Mouse (Mus musculus) embryonic facial prominence, embryonic 14.5 days (tissue): ENCODE results near the gene Poc1b. TPM values are rescaled to one million over a fixed set of nuclear protein-coding genes. Genes with fewer than 3 reads are reported as not detected.

Experiments used
- ATAC-seq: fragments of 200-750 bp; cut with Nextera tagmentation; 2 replicates; pipeline ENCODE4 v1.8.0; 2017; ENCODE audit warnings: low read depth, moderate number of reproducible peaks, moderate TSS enrichment
- DNase-seq: peaks from one replicate; pipeline ENCODE4 v3.0.0-alpha.2; 2015; ENCODE audit warnings: low spot score
- H3K27ac ChIP-seq: fragments of 300-500 bp; sonication (generic); replicated peaks from 2 replicates; pipeline ENCODE4 v1.5.1; 2014; ENCODE audit warnings: low read depth, mild to moderate bottlenecking, low read length, moderate library complexity
- H3K27me3 ChIP-seq: fragments of 300-500 bp; sonication (generic); replicated peaks from 2 replicates; pipeline ENCODE4 v1.6.1; 2014; ENCODE audit warnings: low read length; ENCODE audit not compliant: control insufficient read depth, insufficient read depth
- H3K36me3 ChIP-seq: fragments of 300-500 bp; sonication (generic); 2 replicates; pipeline ENCODE4 v1.6.1; 2014; ENCODE audit warnings: low read length, mixed read lengths; ENCODE audit not compliant: control insufficient read depth, insufficient read depth
- H3K4me1 ChIP-seq: fragments of 300-500 bp; sonication (generic); 2 replicates; pipeline ENCODE4 v1.6.1; 2014; ENCODE audit warnings: antibody characterized with exemption, low read length; ENCODE audit not compliant: control insufficient read depth, insufficient read depth
- H3K4me2 ChIP-seq: fragments of 300-500 bp; sonication (generic); 2 replicates; pipeline ENCODE4 v1.6.1; 2014; ENCODE audit warnings: low read depth, mild to moderate bottlenecking, low read length, moderate library complexity, mixed read lengths
- H3K4me3 ChIP-seq: fragments of 300-500 bp; sonication (generic); 2 replicates; pipeline ENCODE4 v1.5.1; 2014; ENCODE audit warnings: low read depth, mild to moderate bottlenecking, low read length
- H3K9ac ChIP-seq: fragments of 300-500 bp; sonication (generic); 2 replicates; pipeline ENCODE4 v1.6.1; 2014; ENCODE audit warnings: low read depth, mild to moderate bottlenecking, low read length, moderate library complexity, mixed read lengths
- H3K9me3 ChIP-seq: fragments of 300-500 bp; sonication (generic); 2 replicates; pipeline ENCODE4 v1.6.1; 2016; ENCODE audit warnings: low read length; ENCODE audit not compliant: control insufficient read depth
- WGBS: fragments of 180-500 bp; shearing (Covaris S2); extraction: QIAGEN DNeasy Blood & Tissue Kit; methylation state at CpG from one replicate; pipeline ENCODE4 v1.1.7; 2014; 5-methylcytosine and 5-hydroxymethylcytosine counted together
- polyA plus RNA-seq: library from polyadenylated mRNA; unstranded; fragments of >200 nt; fragmentation: Nextera tagmentation; extraction: Ambion mirVana; gene quantifications from 2 replicates; pipeline ENCODE4 v1.2.1, GENCODE M21; 2014

The Poc1b gene
- polyA plus RNA-seq, 1 experiment from 2014 or later: 18.9 TPM

- H3K27ac ChIP-seq: no peak overlapping the region; the same call in 1 of the 2 replicates
- H3K4me2 ChIP-seq: no peak overlapping the region
- H3K36me3 ChIP-seq: no peaks in the 10 kb centered on the region
- H3K4me3 ChIP-seq: no peak overlapping the region
- no peak overlapping the region for H3K9ac ChIP-seq
- H3K4me1 ChIP-seq: peaks cover 18% of the 10 kb centered on the region
- WGBS: 74% methylated on average over 11 of the region's 11 CpGs
- no peak for ATAC-seq
- H3K9me3 ChIP-seq: no peaks in the 10 kb centered on the region
- peak; percentile 53 for DNase-seq
- H3K27me3 ChIP-seq: no peaks in the 10 kb centered on the region
These were observed 62.3 kb downstream of the Poc1b start for GRCm38 (mm10) chr10:99168840-99169764.

GRCm38 (mm10) chr10:99169765-99170129 lies 62.9 kb downstream of the Poc1b start:
- no peak overlapping the region for H3K9ac ChIP-seq
- DNase-seq (peak; percentile 24), ATAC-seq (no peak)
- no peak overlapping the region; the same call in 1 of the 2 replicates for H3K27ac ChIP-seq
- H3K4me2 ChIP-seq: no peak overlapping the region
- no peak overlapping the region for H3K4me3 ChIP-seq
- H3K36me3 ChIP-seq: no peaks in the 10 kb centered on the region
- H3K4me1 ChIP-seq: peaks cover 18% of the 10 kb centered on the region
- H3K9me3 ChIP-seq: no peaks in the 10 kb centered on the region
- no peaks in the 10 kb centered on the region for H3K27me3 ChIP-seq
- WGBS: 73% methylated on average over 5 of the region's 5 CpGs

GRCm38 (mm10) chr10:99171961-99172497 lies 65.2 kb downstream of the Poc1b start:
- no peaks in the 10 kb centered on the region for H3K27me3 ChIP-seq
- H3K9ac ChIP-seq: no peak overlapping the region
- peak overlapping the region; percentile 59 for H3K27ac ChIP-seq
- ATAC-seq: peak; percentile 83
- no peaks in the 10 kb centered on the region for H3K36me3 ChIP-seq
- H3K4me1 ChIP-seq: peaks cover 18% of the 10 kb centered on the region
- 9% methylated on average over 12 of the region's 12 CpGs for WGBS
- peak overlapping the region; percentile 24; the same call in 1 of the 2 replicates for H3K4me2 ChIP-seq
- peak; percentile 81 for DNase-seq
- no peaks in the 10 kb centered on the region for H3K9me3 ChIP-seq
- no peak overlapping the region for H3K4me3 ChIP-seq

GRCm38 (mm10) chr10:99172906-99173507 lies 66.2 kb downstream of the Poc1b start:
- no peak for DNase-seq

GRCm38 (mm10) chr10:99176911-99177310 lies 70.1 kb downstream of the Poc1b start:
- DNase-seq (no peak), ATAC-seq (no peak)
- no peak overlapping the region for H3K4me3 ChIP-seq
- no peak overlapping the region for H3K9ac ChIP-seq
- no peaks in the 10 kb centered on the region for H3K36me3 ChIP-seq
- 83% methylated on average over 9 of the region's 9 CpGs for WGBS
- no peaks in the 10 kb centered on the region for H3K9me3 ChIP-seq
- no peak overlapping the region for H3K4me2 ChIP-seq
- H3K27ac ChIP-seq: no peak overlapping the region
- no peaks in the 10 kb centered on the region for H3K27me3 ChIP-seq
- peaks cover 12% of the 10 kb centered on the region for H3K4me1 ChIP-seq

More at GRCm38 (mm10) chr10:99172906-99173507, 66.2 kb downstream of the Poc1b start:
- 30% methylated on average over 7 of the region's 7 CpGs for WGBS
- Histone ChIP-seq H3K4me2 (no peak overlapping the region), H3K27ac (peak overlapping the region; percentile 59; the same call in 1 of the 2 replicates), H3K9me3 (no peaks in the 10 kb centered on the region), H3K4me1 (peaks cover 18% of the 10 kb centered on the region), H3K9ac (no peak overlapping the region), H3K4me3 (no peak overlapping the region), H3K27me3 (no peaks in the 10 kb centered on the region), H3K36me3 (no peaks in the 10 kb centered on the region)
- ATAC-seq: no peak

GRCm38 (mm10) chr10:99178118-99178517 lies 71.3 kb downstream of the Poc1b start:
- no peaks in the 10 kb centered on the region for H3K9me3 ChIP-seq
- H3K4me2 ChIP-seq: no peak overlapping the region
- H3K9ac ChIP-seq: no peak overlapping the region
- no peaks in the 10 kb centered on the region for H3K36me3 ChIP-seq
- ATAC-seq: no peak
- 0 out of 2 replicates have a peak, but pooled peaks cover 2% of the 10 kb centered on the region for H3K4me1 ChIP-seq
- H3K4me3 ChIP-seq: no peak overlapping the region
- no peak overlapping the region for H3K27ac ChIP-seq
- DNase-seq: no peak
- 100% methylated on average over 2 of the region's 2 CpGs for WGBS
- H3K27me3 ChIP-seq: no peaks in the 10 kb centered on the region

GRCm38 (mm10) chr10:99179122-99179521 lies 72.3 kb downstream of the Poc1b start:
- DNase-seq: no peak
- H3K9ac ChIP-seq: no peak overlapping the region
- no peak for ATAC-seq
- H3K9me3 ChIP-seq: no peaks in the 10 kb centered on the region
- no peak overlapping the region for H3K4me3 ChIP-seq
- H3K4me1 ChIP-seq: no peaks in the 10 kb centered on the region
- no peaks in the 10 kb centered on the region for H3K27me3 ChIP-seq
- H3K36me3 ChIP-seq: no peaks in the 10 kb centered on the region
- H3K27ac ChIP-seq: no peak overlapping the region
- WGBS: 94% methylated on average over 5 of the region's 5 CpGs
- no peak overlapping the region for H3K4me2 ChIP-seq

GRCm38 (mm10) chr10:99179566-99179965 lies 72.7 kb downstream of the Poc1b start:
- Histone ChIP-seq H3K9ac (no peak overlapping the region), H3K4me3 (no peak overlapping the region), H3K36me3 (no peaks in the 10 kb centered on the region), H3K4me1 (no peaks in the 10 kb centered on the region), H3K9me3 (no peaks in the 10 kb centered on the region), H3K4me2 (no peak overlapping the region), H3K27me3 (no peaks in the 10 kb centered on the region), H3K27ac (no peak overlapping the region)
- no peak for DNase-seq
- ATAC-seq: no peak
- WGBS: 84% methylated on average over 4 of the region's 4 CpGs
